Mouse (Mus musculus): ENCODE measurements at regions not wholly inside any gene's neighbourhood (a gene's known extent, or its start where the extent isn't known, plus 50 kb on each side); places are given as distances from the start of the nearest gene placed in this dataset.

GRCm38 (mm10) chrX:99667596-99667995 is 153.2 kb upstream of the Tmem28 start:
- no peak for TF ChIP-seq MYOD1 (IDR thresholded peaks at IDR 0.05; ENCODE audit: control insufficient read depth, insufficient read length, low read depth)
- Histone ChIP-seq H3K36me3 (ENCODE audit: control insufficient read depth, insufficient read depth) (no peaks in the 10 kb centered on the region), H3K79me3 (ENCODE audit: low read depth) (no peaks in the 10 kb centered on the region), H3K27me3 (ENCODE audit: control insufficient read depth, insufficient read depth, insufficient read length) (no peaks in the 10 kb centered on the region), H3ac (ENCODE audit: control insufficient read depth, insufficient read length, low read depth) (no peak overlapping the region), H3K79me2 (ENCODE audit: control insufficient read depth, insufficient read depth) (no peaks in the 10 kb centered on the region), H3K4me3 (ENCODE audit: insufficient read depth, poor library complexity, severe bottlenecking) (no peak overlapping the region)

- Histone ChIP-seq H3K79me2 (ENCODE audit: control insufficient read depth, insufficient read depth) (no peaks in the 10 kb centered on the region), H3K4me3 (ENCODE audit: insufficient read depth, poor library complexity, severe bottlenecking) (no peak overlapping the region), H3K79me3 (ENCODE audit: low read depth) (no peaks in the 10 kb centered on the region), H3K36me3 (ENCODE audit: control insufficient read depth, insufficient read depth) (no peaks in the 10 kb centered on the region), H3ac (ENCODE audit: control insufficient read depth, insufficient read length, low read depth) (no peak overlapping the region), H3K27me3 (ENCODE audit: control insufficient read depth, insufficient read depth, insufficient read length) (no peaks in the 10 kb centered on the region)
- no peak for TF ChIP-seq MYOD1 (IDR thresholded peaks at IDR 0.05; ENCODE audit: control insufficient read depth, insufficient read length, low read depth)
- no peak for TF ChIP-seq CTCF (IDR thresholded peaks at IDR 0.05; ENCODE audit: control insufficient read depth, insufficient read depth, insufficient read length)
- no peak for TF ChIP-seq MAX (IDR thresholded peaks at IDR 0.05)
- TF ChIP-seq USF1 (IDR thresholded peaks at IDR 0.05; ENCODE audit: low read depth), result no peak
- TF ChIP-seq FOSL1 (IDR thresholded peaks at IDR 0.05; ENCODE audit: insufficient read depth, low read length, poor library complexity, severe bottlenecking), result no peak
- no peak for TF ChIP-seq CEBPB (IDR thresholded peaks at IDR 0.05; ENCODE audit: low read depth)
- TF ChIP-seq MYOG (IDR thresholded peaks at IDR 0.05; ENCODE audit: control insufficient read depth, extremely low read depth, insufficient read length), result no peak
These were observed 158.3 kb upstream of the Tmem28 start for GRCm38 (mm10) chrX:99662566-99662965.

GRCm38 (mm10) chrX:99659496-99660140 is 161.2 kb upstream of the Tmem28 start:
- Histone ChIP-seq H3K27me3 (ENCODE audit: control insufficient read depth, insufficient read depth, insufficient read length) (no peaks in the 10 kb centered on the region), H3K4me3 (ENCODE audit: insufficient read depth, poor library complexity, severe bottlenecking) (no peak overlapping the region)
- TF ChIP-seq CTCF (IDR thresholded peaks at IDR 0.05; ENCODE audit: control insufficient read depth, insufficient read depth, insufficient read length), result no peak
- no peak for TF ChIP-seq USF1 (IDR thresholded peaks at IDR 0.05; ENCODE audit: low read depth)
- no peak for TF ChIP-seq CEBPB (IDR thresholded peaks at IDR 0.05; ENCODE audit: low read depth)
- TF ChIP-seq FOSL1 (IDR thresholded peaks at IDR 0.05; ENCODE audit: insufficient read depth, low read length, poor library complexity, severe bottlenecking), result no peak
- TF ChIP-seq MYOG (IDR thresholded peaks at IDR 0.05; ENCODE audit: control insufficient read depth, extremely low read depth, insufficient read length), result no peak
- TF ChIP-seq MAX (IDR thresholded peaks at IDR 0.05), result no peak
- no peak for TF ChIP-seq MYOD1 (IDR thresholded peaks at IDR 0.05; ENCODE audit: control insufficient read depth, insufficient read length, low read depth)

GRCm38 (mm10) chrX:99657790-99658451 is 162.9 kb upstream of the Tmem28 start:
- Histone ChIP-seq H3K27me3 (ENCODE audit: control insufficient read depth, insufficient read depth, insufficient read length) (no peaks in the 10 kb centered on the region), H3K36me3 (ENCODE audit: control insufficient read depth, insufficient read depth) (no peaks in the 10 kb centered on the region), H3K79me3 (ENCODE audit: low read depth) (no peaks in the 10 kb centered on the region), H3K4me3 (ENCODE audit: insufficient read depth, poor library complexity, severe bottlenecking) (no peak overlapping the region), H3ac (ENCODE audit: control insufficient read depth, insufficient read length, low read depth) (no peak overlapping the region), H3K79me2 (ENCODE audit: control insufficient read depth, insufficient read depth) (no peaks in the 10 kb centered on the region)
- TF ChIP-seq CTCF (IDR thresholded peaks at IDR 0.05; ENCODE audit: control insufficient read depth, insufficient read depth, insufficient read length) (peak; percentile 57), MYOD1 (IDR thresholded peaks at IDR 0.05; ENCODE audit: control insufficient read depth, insufficient read length, low read depth) (no peak), CEBPB (IDR thresholded peaks at IDR 0.05; ENCODE audit: low read depth) (no peak)

More at GRCm38 (mm10) chrX:99659496-99660140, 161.2 kb upstream of the Tmem28 start:
- Histone ChIP-seq H3K79me3 (ENCODE audit: low read depth) (no peaks in the 10 kb centered on the region), H3K36me3 (ENCODE audit: control insufficient read depth, insufficient read depth) (no peaks in the 10 kb centered on the region), H3ac (ENCODE audit: control insufficient read depth, insufficient read length, low read depth) (no peak overlapping the region), H3K79me2 (ENCODE audit: control insufficient read depth, insufficient read depth) (no peaks in the 10 kb centered on the region)

GRCm38 (mm10) chrX:99656988-99657387 is 163.8 kb upstream of the Tmem28 start:
- no peak overlapping the region for H3K4me3 ChIP-seq (ENCODE audit: insufficient read depth, poor library complexity, severe bottlenecking)
- H3K79me3 ChIP-seq (ENCODE audit: low read depth), result no peaks in the 10 kb centered on the region
- no peaks in the 10 kb centered on the region for H3K36me3 ChIP-seq (ENCODE audit: control insufficient read depth, insufficient read depth)
- no peak overlapping the region for H3ac ChIP-seq (ENCODE audit: control insufficient read depth, insufficient read length, low read depth)
- H3K79me2 ChIP-seq (ENCODE audit: control insufficient read depth, insufficient read depth), result no peaks in the 10 kb centered on the region
- H3K27me3 ChIP-seq (ENCODE audit: control insufficient read depth, insufficient read depth, insufficient read length), result no peaks in the 10 kb centered on the region
- no peak for TF ChIP-seq CTCF (IDR thresholded peaks at IDR 0.05; ENCODE audit: control insufficient read depth, insufficient read depth, insufficient read length)

- Histone ChIP-seq H3K27me3 (ENCODE audit: control insufficient read depth, insufficient read depth, insufficient read length) (no peaks in the 10 kb centered on the region), H3ac (ENCODE audit: control insufficient read depth, insufficient read length, low read depth) (no peak overlapping the region), H3K79me2 (ENCODE audit: control insufficient read depth, insufficient read depth) (no peaks in the 10 kb centered on the region), H3K36me3 (ENCODE audit: control insufficient read depth, insufficient read depth) (no peaks in the 10 kb centered on the region), H3K4me3 (ENCODE audit: insufficient read depth, poor library complexity, severe bottlenecking) (no peak overlapping the region), H3K79me3 (ENCODE audit: low read depth) (no peaks in the 10 kb centered on the region)
- TF ChIP-seq CTCF (IDR thresholded peaks at IDR 0.05; ENCODE audit: control insufficient read depth, insufficient read depth, insufficient read length) (no peak), MAX (IDR thresholded peaks at IDR 0.05) (no peak), FOSL1 (IDR thresholded peaks at IDR 0.05; ENCODE audit: insufficient read depth, low read length, poor library complexity, severe bottlenecking) (no peak), MYOD1 (IDR thresholded peaks at IDR 0.05; ENCODE audit: control insufficient read depth, insufficient read length, low read depth) (no peak), MYOG (IDR thresholded peaks at IDR 0.05; ENCODE audit: control insufficient read depth, extremely low read depth, insufficient read length) (no peak), CEBPB (IDR thresholded peaks at IDR 0.05; ENCODE audit: low read depth) (no peak), USF1 (IDR thresholded peaks at IDR 0.05; ENCODE audit: low read depth) (no peak)
These were observed 161.2 kb upstream of the Pja1 start for GRCm38 (mm10) chrX:99632211-99632775.

Measured in C2C12 (cell line).